Mouse (Mus musculus) liver, embryonic 16.5 days (tissue): ENCODE results near the gene Atp13a3. TPM values are rescaled to one million over a fixed set of nuclear protein-coding genes. Genes with fewer than 3 reads are reported as not detected.

Experiments used
- ATAC-seq: fragments of 200-750 bp; cut with Nextera tagmentation; 2 replicates; pipeline ENCODE4 v1.8.0; 2017; ENCODE audit warnings: low read depth, mild to moderate bottlenecking, moderate number of reproducible peaks, moderate library complexity
- H3K27ac ChIP-seq: fragments of 300-500 bp; sonication (generic); 2 replicates; pipeline ENCODE4 v1.5.1; 2014; ENCODE audit warnings: mild to moderate bottlenecking, low read length
- H3K27me3 ChIP-seq: fragments of 300-500 bp; sonication (generic); 2 replicates; pipeline ENCODE4 v1.6.1; 2014; ENCODE audit warnings: low read depth, low read length, mixed read lengths; ENCODE audit not compliant: control insufficient read depth, insufficient read depth
- H3K36me3 ChIP-seq: fragments of 300-500 bp; sonication (generic); 2 replicates; pipeline ENCODE4 v1.6.1; 2014; ENCODE audit warnings: mild to moderate bottlenecking; ENCODE audit not compliant: control insufficient read depth, insufficient read depth
- H3K4me1 ChIP-seq: fragments of 300-500 bp; sonication (generic); 2 replicates; pipeline ENCODE4 v1.6.1; 2014; ENCODE audit warnings: low read depth, low read length, mixed read lengths; ENCODE audit not compliant: control insufficient read depth
- H3K4me2 ChIP-seq: fragments of 300-500 bp; sonication (generic); 2 replicates; pipeline ENCODE4 v1.6.1; 2014; ENCODE audit warnings: low read depth, low read length, mixed read lengths
- H3K4me3 ChIP-seq: fragments of 300-500 bp; sonication (generic); 2 replicates; pipeline ENCODE4 v1.5.1; 2014; ENCODE audit warnings: low read depth, mild to moderate bottlenecking, low read length
- H3K9ac ChIP-seq: fragments of 300-500 bp; sonication (generic); 2 replicates; pipeline ENCODE4 v1.6.1; 2014; ENCODE audit warnings: low read depth, low read length
- H3K9me3 ChIP-seq: fragments of 300-500 bp; sonication (generic); replicated peaks from 2 replicates; pipeline ENCODE4 v1.6.1; 2016; ENCODE audit warnings: low read length; ENCODE audit not compliant: control insufficient read depth
- WGBS: fragments of 180-500 bp; shearing (Covaris S2); extraction: QIAGEN DNeasy Blood & Tissue Kit; methylation state at CpG from one replicate; pipeline ENCODE4 v1.1.7; 2014; ENCODE audit not compliant: insufficient replicate concordance; 5-methylcytosine and 5-hydroxymethylcytosine counted together
- polyA plus RNA-seq: library from polyadenylated mRNA; unstranded; fragments of >200 nt; fragmentation: Nextera tagmentation; extraction: Ambion mirVana; gene quantifications from 2 replicates; pipeline ENCODE4 v1.2.1, GENCODE M21; 2015

Atp13a3 gene
- polyA plus RNA-seq, 1 experiment from 2014 or later = 5.1 TPM

GRCm38 (mm10) chr16:30271223-30271761 lies 134.5 kb downstream of the Atp13a3 start:
- Histone ChIP-seq H3K9ac (no peak overlapping the region), H3K27me3 (no peaks in the 10 kb centered on the region), H3K36me3 (no peaks in the 10 kb centered on the region), H3K27ac (no peak overlapping the region), H3K4me1 (no peaks in the 10 kb centered on the region), H3K4me3 (no peak overlapping the region), H3K9me3 (no peaks in the 10 kb centered on the region), H3K4me2 (no peak overlapping the region)
- 46% methylated on average over 8 of the region's 8 CpGs for WGBS
- no peak for ATAC-seq

DNA sequence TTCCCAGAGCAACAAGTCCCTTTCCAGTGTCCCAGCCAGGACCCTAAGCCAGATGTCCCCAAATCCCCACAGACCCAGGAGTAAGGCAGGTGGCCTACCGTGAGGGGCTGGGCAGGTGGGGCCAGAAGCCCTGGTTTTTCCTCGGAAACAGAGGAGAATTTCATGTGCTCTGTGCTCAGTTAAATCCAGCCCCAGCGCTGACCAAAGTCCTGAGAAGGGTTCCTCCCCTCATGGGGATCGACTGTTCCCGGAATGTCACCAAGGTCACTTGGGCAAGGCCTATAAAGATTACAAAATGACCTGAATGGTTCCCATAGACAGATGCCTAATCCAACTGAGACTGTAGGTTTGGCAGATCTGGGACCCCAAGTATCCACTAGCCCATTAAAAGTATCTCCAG lies 138.4 kb downstream of the Atp13a3 start, which contains the start of gene Cpn2:
Gene Cpn2, minus strand, starts transcription at position 141 of the 400 bp plus-strand sequence.
- H3K27ac ChIP-seq = peak within 1 kb of the TSS; percentile 71
- H3K9ac ChIP-seq = peak within 1 kb of the TSS; percentile 52
- H3K4me1 ChIP-seq = no peaks in the 10 kb centered on the region
- peak; percentile 73 for ATAC-seq
- 44% methylated on average over 5 of the region's 5 CpGs for WGBS
- H3K36me3 ChIP-seq = no peaks in the 10 kb centered on the region
- no peaks in the 10 kb centered on the region for H3K27me3 ChIP-seq
- peak within 1 kb of the TSS; percentile 48 for H3K4me2 ChIP-seq
- H3K4me3 ChIP-seq = peak within 1 kb of the TSS; percentile 48
- H3K9me3 ChIP-seq = no peaks in the 10 kb centered on the region

- peak overlapping the region; percentile 48 for H3K4me3 ChIP-seq
- no peak overlapping the region for H3K27ac ChIP-seq
- H3K36me3 ChIP-seq = no peaks in the 10 kb centered on the region
- 0 out of 2 replicates have a peak overlapping the region, but pooled peaks have one; percentile 6 for H3K9ac ChIP-seq
- H3K27me3 ChIP-seq = no peaks in the 10 kb centered on the region
- H3K4me2 ChIP-seq = peak overlapping the region; percentile 48
- H3K9me3 ChIP-seq = no peaks in the 10 kb centered on the region
- 68% methylated on average over 5 of the region's 5 CpGs for WGBS
- no peaks in the 10 kb centered on the region for H3K4me1 ChIP-seq
- no peak for ATAC-seq
These were observed 139.2 kb downstream of the Atp13a3 start for GRCm38 (mm10) chr16:30266561-30266960.

DNA sequence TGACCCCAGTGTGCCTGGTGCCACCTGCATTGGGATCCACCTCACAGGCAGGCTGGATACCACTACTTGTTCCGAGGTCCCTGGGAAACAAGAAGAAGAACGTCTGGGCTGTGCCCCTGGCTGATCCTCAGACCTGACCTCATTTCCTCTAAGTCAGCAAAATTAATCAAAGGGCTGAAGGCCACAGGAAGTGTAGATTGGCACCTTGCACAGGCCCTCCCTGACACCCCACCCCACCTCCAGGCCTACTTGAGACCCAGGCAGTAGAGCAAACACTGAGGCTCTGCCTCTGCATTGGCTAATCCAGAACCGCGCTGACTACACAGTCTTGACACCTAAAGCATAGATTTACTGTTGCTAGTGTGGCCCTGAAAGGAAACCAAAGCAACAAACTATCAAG lies 140.2 kb downstream of the Atp13a3 start:
- WGBS = 40% methylated on average over 4 of the region's 4 CpGs
- Histone ChIP-seq H3K27me3 (no peaks in the 10 kb centered on the region), H3K4me2 (peak overlapping the region; percentile 26; the same call in 1 of the 2 replicates), H3K4me3 (no peak overlapping the region), H3K4me1 (no peaks in the 10 kb centered on the region), H3K36me3 (no peaks in the 10 kb centered on the region), H3K27ac (no peak overlapping the region), H3K9me3 (no peaks in the 10 kb centered on the region), H3K9ac (no peak overlapping the region)
- ATAC-seq = no peak

- no peak overlapping the region for H3K4me2 ChIP-seq
- H3K9ac ChIP-seq = no peak overlapping the region
- no peak overlapping the region for H3K27ac ChIP-seq
- no peaks in the 10 kb centered on the region for H3K27me3 ChIP-seq
- no peaks in the 10 kb centered on the region for H3K36me3 ChIP-seq
- no peak overlapping the region for H3K4me3 ChIP-seq
- H3K4me1 ChIP-seq = no peaks in the 10 kb centered on the region; the same call in 1 of the 2 replicates
- H3K9me3 ChIP-seq = no peaks in the 10 kb centered on the region
- no peak for ATAC-seq
- 31% methylated on average over 4 of the region's 4 CpGs for WGBS
These were observed 142.6 kb downstream of the Atp13a3 start for GRCm38 (mm10) chr16:30263156-30263555.

DNA sequence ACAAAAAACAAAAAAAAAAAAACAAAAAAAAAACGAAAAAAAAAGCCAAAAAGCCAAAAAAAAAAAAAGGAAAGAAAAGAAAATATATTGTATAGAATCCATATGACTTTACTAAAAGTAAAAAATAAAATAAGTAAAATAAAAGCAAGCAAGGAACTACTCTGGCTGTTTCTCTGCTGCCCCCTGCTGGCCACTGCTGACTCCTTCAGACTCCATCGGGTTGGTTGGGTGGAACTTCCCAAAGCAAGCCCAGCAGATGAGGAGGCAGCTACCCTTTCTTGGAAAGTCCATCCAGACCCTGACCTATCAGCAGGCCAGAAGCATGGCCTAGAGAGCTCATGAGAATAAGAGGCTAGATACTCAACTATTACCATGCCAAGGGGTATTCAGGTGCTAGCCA lies 143.1 kb downstream of the Atp13a3 start:
- ATAC-seq = no peak
- Histone ChIP-seq H3K27ac (no peak overlapping the region), H3K27me3 (no peaks in the 10 kb centered on the region), H3K4me2 (no peak overlapping the region), H3K9me3 (no peaks in the 10 kb centered on the region), H3K4me3 (no peak overlapping the region), H3K36me3 (no peaks in the 10 kb centered on the region), H3K9ac (no peak overlapping the region), H3K4me1 (no peaks in the 10 kb centered on the region; the same call in 1 of the 2 replicates)
- WGBS = 0% methylated on average over 2 of the region's 2 CpGs

Other genes starting within 250 kb of the Atp13a3 start
- 3.4 and 3.9 TPM in 2 replicates for gene Cpn2, start 138.5 kb downstream of the Atp13a3 start, polyA plus RNA-seq
- gene Lrrc15, start 122.7 kb downstream of the Atp13a3 start, polyA plus RNA-seq = 0.02 and 0.04 TPM in 2 replicates
- 9.3 and 10.5 TPM in 2 replicates for gene Gp5, start 95.2 kb downstream of the Atp13a3 start, polyA plus RNA-seq
- 0.68 and 0.71 TPM in 2 replicates for gene Tmem44, start 144.9 kb upstream of the Atp13a3 start, polyA plus RNA-seq
- 17.5 and 19.7 TPM in 2 replicates for gene Lsg1, start 181.6 kb upstream of the Atp13a3 start, polyA plus RNA-seq
- 6.0 and 7.1 TPM in 2 replicates for gene Fam43a, start 193.7 kb upstream of the Atp13a3 start, polyA plus RNA-seq